Mouse (Mus musculus) v-Abl transformed pro-B cells (cell line): ENCODE results near the gene Sass6.
"Not testable (repeated sequence)": the region's sequence is repeated elsewhere in the genome, so short reads cannot be mapped to it uniquely, and the experiment has no call there.

Source experiments
- in situ Hi-C, 2 experiments: fragments of 400-800 bp; cut with MboI; formaldehyde crosslinking; loops; one replicate each; pipeline ENCODE4 v1.15.1; 2025; ENCODE audit not compliant: unreplicated experiment in 2 of 2

Gene Sass6

DNA sequence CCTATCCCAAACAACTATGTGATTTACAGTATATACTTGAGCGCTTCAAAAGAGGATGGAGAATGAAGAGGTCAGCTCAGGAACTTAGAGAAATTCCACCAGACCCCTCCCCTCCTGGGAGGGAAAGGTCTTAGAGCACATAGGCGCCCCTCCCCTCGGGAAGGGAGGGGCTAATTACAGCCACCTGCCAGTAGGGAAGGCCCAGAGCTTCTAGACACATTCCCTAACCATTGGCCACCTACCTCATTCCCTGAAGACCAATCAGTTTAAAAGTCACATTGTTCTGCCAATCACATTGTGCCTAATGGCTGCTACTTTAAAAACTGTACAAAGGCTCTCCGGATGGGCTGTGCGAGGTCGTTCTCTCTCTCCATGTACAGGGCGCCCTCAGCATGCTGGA, 27.9 kb downstream of the Sass6 start:
- in situ Hi-C loops, result no loop called here

DNA sequence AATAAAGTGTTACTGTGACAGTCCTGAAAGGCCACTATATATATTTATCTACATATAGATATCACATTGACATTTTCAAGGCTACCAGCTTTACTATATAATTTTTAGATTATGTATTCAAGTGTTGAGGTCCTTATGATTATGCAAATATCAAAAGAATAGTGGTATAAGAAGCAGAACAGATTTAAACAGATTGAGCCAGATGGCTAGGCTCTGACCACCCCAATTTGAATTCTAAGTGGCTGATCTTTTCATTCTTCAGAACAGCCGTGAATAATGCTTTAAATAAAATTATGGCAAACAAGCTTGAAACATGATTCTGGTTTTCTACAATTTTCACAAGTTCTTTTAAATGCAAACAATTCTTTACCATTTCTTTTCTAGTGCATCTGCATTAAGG, 36.7 kb downstream of the Sass6 start:
- in situ Hi-C loops, result no loop called here

DNA sequence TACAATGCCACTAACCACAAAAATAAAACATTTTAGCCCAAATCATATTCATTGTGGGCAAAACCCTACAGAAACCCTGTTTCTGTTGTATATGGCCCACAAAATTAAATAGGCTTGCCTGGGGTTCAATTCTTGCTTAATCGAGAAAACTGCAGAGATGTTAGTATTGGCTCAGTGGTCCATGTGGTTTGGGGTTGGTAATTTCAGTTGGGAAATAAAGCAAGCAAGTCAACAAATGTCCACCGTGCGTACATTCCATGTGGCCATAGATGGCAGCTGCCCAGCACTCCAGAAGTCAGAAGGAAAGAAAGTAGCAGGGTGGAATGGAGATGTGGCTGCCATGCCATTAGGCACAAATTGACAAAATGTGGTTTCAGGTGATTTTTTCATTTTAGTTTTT, 38.2 kb downstream of the Sass6 start:
- in situ Hi-C loops, result no loop called here

DNA sequence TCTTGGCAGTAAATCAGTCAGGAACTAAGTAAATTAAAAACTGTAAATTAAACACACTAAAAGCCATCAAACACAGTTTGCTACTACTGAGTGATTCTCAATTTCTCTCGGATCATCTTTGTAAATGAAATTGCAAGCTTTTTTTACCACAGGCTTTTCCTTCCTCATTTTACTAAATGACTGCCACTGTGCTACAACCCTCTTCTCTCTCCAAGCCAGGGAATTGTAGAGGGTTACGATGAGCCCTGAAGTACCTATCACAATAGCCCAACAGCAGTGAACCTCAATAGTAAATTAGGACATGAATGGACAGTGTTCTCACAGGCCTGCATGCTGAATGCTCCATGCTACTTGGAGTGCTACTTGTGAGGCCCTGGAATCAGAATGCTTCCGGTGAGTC, 39.3 kb downstream of the Sass6 start:
- in situ Hi-C loops, result no loop called here

DNA sequence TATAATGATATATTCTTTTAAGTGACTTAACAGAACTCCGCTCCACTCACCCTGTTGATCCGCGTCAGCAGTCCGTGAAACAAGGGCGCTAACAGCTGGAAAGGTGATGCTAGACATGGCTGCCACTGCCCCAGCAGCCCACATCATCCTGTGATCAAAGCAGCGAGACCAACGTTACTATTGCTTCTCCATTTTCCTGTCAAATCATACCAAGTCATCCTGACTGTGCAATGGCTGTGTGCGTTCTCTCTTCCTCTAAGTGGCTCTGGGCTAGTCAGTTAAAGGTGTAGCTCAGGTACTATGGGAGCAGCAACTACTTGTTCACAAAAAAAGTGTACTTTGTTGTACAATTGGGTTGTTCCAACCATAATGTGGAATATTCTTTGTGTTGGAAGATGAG, 40.1 kb downstream of the Sass6 start:
- in situ Hi-C loops, result no loop called here

DNA sequence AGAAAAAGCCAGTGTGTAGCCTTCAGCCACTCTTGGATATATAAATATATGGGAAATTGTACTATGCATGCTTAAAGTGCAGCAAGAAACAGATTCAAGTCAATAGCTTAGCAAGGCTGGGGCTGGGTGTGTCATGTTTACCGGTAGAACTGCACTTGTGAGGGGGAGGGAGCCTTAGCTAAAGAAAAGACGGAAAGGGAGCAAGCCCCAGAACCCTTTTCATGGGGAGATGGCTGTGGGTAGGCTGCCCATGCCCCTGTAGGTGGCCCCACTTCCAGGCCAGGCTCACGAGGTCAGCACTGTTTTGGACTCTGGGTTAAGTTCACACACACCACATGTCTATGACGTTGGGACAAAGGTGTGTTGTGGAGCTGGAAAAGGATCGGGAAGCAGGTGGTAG, 41.0 kb downstream of the Sass6 start:
- in situ Hi-C loops, result no loop called here

DNA sequence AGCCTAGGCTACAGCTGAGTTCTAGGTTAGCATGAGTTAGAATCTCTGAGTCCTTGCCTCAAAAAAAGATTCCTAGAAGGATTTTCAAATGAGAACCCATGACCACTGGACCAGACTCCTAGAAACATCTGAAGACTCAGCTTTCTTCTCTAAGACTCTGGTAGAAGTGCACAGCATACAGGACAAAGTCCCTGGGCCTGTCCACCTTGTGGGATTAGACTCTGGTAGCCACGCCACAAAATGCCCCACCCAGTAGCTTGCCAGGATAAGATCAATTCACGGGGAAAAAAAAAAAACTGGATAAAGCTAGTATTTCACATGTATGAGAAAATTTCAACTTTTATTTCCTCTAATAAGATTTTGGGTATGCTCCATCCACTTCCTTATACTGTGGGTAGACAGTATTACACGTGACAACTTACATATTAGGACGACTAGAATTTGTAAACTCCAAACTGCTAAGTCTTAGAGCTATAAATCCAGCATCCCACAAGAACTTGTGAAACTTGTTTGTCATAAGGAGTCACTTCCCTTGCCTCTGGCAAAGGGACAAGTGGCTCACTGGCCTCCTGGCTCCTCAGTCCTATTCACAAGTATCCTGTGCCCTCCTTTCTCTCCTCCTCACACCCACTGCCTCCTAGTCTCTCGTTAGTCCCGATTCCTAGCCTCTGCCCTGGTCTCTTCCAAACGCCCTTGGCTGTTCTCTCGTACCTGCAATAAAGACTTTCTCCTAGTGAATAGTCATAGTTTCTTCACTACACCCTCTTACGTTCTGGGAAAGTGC, 43.1 kb downstream of the Sass6 start:
- in situ Hi-C loops, result no loop called here

DNA sequence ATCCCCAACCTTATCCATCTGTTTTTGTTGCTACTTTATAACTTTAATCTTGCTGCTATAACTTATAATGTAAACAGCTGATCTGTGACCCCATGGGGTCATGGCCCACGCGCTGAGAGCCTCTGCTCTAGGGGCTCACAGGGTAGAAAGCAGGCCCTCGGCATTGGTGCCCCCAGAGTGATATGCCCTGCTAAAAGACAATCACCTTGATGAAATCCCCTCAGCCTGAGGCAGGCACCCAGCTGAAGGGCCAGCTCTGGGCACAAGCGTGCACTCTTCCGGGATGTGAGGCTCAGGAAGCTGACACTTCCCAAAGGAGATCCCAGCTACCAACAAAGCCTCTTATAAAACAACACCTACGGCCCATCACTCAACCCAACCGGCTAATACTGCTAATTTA, 43.8 kb downstream of the Sass6 start:
- in situ Hi-C loops, result no loop called here

DNA sequence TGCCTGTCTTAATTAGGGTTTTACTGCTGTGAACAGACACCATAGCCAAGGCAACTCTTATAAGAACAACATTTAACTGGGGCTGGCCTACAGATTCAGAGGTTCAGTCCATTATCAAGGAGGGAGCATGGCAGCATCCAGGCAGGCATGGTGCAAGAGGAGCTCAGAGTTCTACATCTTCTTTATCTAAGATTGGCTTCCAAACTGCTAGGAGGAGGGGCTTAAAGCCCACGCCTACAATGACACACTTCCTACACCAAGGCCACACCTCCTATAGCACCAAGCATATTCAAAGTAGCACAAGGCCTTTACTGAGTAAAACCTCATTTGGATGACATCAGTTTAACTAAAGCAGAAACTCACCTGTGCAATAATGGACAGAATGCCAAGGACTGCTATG, 45.2 kb downstream of the Sass6 start:
- in situ Hi-C loops, result no loop called here

DNA sequence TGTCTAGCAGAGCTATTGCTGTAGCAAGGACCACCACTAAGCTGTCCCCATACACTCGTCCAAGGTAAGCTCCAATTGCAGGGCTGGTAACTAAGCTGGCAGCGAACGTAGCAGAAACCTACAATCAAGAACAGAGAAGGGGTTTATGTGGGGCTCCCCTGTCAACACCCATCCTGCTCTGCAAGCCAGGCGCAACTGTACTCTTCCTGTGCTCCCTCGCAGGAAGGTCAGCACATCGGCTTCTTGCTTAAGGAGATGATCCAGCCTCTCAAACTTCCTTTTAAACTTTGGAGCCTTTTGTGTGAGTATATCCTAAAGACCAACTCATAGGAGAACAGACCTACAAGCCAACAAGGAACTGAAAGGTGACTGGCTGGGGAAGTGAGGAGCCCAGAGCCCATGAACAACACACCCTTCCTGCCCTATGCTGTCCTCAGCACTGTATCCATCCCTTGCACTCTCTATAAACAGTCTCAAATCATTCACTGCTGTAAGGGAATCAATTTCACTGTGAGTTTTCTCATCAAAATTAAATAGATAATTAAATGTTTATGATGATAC, 47.1 kb downstream of the Sass6 start:
- in situ Hi-C loops, result no loop called here

DNA sequence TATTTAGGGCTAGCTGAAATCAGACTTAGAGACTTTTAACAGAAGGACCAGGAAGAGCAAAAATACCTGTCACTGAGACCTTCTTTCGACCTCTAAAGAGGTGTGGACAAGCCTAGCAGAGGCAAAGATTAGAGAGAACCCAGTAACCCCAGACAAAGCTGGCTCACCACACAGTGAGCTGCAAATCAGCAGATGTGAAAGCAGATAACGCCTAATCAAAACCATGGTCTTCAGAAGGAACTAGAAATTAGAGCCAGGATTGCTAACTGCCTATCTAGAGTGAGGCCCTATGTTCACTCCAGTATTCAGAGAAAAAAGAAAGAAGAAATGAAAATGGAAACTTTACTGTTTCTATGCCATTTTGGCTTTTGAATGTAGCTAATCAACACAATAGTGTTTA, 47.6 kb downstream of the Sass6 start:
- in situ Hi-C loops, result no loop called here

DNA sequence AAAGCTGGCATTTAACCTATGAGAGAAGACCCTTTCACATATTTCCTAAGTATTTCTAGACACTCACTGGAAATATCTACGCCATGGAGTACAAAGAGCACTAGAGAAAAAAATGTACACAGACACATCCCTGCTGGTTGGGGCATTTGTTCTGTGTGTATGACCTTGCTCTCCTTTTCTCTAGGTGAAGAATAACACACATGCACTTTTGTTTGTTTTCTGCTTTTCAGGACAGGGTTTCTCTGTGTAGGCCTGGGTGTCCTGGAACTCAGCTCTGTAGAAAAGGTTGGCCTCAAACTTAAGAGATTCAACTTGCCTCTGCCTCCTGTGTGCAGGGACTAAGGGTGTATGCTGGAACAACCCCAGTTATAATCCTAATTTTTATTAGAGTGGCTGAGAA, 51.6 kb downstream of the Sass6 start:
- in situ Hi-C loops, result no loop called here

DNA sequence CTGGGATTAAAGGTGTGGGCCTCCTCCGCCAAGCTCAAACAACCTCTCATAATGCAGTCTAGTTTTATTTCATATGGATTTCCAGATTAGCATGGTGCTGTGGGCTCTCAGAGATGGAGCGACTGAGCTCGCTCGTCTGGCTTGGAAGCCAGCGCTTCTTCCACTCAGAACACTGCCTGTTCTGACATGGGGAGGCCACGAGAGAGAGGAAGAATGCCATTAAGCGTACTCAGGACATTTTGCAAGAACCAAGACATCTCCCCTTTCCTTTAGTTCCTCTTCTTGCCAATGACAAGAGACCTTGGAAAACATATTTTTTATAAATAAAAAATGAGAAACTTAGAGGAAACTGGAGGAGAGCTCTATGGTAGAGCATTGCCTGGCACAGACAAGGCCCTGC, 54.0 kb downstream of the Sass6 start:
- in situ Hi-C loops, result no loop called here

DNA sequence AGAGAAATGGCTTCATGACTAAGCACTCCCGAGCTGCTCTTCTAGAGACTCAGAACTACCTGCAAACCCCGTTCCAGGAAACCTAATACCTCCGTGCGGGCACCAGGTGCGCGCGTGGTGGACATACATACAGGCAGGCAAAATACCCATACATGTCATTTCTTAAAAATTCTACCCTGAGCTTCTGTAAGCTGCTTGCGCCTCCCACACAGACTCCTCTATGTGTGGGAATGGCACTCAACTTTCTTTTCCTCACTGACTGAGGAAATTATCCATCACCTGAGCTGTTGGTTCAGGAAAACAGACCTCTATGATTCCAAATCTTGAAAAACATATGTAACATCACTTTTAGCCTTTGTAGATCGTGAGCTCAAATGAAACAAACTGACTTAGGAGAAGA, 55.9 kb downstream of the Sass6 start:
- in situ Hi-C loops, result no loop called here

DNA sequence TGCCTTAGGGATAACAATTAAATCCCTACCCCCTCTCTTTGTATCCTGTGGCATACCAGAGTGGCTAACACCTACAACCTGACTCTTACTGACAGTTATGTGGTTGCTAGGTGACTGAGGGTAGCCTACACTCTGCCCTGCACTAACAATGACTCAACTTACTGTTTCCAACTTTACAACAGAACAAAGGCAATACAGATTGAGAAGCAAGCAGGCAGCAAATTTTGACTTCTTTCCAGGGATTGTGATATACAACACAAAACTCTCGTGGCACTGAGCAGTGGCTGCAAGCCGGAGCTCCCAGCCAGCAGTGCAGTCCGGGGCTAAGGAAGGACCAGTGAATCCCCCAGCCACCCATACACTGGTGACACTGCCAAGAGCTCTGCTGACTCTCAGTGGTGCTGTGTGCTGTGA, 57.3 kb downstream of the Sass6 start:
- in situ Hi-C loops, result no loop called here

DNA sequence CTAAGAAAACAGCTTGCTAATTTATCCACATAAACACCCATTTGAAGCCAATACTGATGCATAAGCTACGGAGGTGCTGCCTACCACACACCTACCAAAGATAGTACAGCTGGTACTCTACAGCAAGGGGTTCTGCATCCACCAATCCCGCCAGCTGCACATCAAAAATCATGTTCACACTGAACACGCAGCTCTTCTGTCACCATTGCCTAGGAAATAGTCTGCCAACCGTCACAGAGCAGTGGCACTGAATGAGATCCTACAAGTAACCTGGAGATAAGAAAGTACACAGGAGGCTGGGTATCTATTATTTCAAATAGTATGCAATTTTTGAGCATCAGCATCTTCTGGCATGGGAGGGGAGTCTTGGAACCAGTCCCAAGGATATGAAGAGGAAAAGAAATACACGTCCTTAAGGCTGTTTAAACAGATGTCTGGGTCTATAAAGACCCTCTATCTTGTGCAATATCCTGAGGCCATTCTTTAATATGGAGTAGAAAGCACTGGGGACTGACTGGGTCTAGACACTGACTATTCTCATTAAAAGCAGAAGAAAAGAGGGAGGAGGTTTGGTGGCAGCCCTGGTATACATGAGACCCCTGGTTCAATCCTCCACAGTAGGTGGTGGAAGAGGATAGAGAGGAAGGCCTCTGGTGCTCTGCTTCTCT, 58.6 kb downstream of the Sass6 start:
- in situ Hi-C loops, result no loop called here

DNA sequence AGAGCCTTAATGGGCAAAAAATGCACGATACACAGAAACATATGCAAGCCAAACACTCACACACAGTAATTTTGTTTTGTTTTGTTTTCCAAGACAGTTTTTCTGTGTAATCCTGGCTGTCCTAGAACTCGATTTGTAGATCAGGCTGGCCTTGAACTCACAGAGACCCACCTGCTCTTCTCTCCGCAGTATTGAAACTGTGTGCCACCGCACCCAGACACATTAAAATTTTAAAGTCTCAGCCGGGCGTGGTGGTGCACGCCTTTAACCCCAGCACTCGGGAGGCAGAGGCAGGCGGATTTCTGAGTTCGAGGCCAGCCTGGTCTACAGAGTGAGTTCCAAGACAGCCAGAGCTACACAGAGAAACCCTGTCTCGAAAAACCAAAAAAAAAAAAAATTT, 59.3 kb downstream of the Sass6 start:
- in situ Hi-C loops, result not testable (repeated sequence)

DNA sequence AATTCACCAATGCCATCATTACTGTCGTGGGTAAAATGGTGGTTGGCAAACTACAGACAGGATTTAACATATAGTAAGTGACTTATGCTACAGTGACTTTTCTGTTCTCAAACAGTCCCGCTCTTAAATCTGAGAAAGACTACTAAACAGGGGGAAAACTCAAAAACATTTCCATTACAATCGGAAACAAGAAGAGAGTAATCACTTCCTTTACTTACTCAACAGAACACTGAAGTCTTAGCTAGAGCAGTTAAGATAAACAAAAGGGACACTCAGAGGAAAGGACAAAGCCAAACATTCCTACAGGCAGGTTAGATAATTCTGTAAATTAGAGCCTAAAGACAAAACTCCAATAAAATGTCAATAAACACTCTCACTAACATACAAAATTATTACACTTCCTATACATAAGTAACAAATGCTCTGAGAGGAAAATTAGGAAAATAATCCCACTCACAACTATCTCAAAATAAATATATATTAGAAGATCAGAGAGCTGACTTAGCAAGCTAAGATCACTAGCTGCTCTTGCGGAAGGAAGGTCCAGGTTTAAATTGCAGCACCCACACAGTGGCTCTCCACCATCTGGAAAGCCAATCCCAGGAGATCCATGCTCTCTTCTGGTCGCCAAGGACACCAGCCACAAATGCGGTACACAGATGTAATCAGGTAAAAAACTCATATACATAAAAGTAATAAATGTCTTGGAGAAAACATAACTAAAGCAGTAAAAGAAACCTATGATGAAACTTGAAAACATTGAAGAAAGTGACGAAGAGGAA, 61.6 kb downstream of the Sass6 start:
- in situ Hi-C loops, result no loop called here

DNA sequence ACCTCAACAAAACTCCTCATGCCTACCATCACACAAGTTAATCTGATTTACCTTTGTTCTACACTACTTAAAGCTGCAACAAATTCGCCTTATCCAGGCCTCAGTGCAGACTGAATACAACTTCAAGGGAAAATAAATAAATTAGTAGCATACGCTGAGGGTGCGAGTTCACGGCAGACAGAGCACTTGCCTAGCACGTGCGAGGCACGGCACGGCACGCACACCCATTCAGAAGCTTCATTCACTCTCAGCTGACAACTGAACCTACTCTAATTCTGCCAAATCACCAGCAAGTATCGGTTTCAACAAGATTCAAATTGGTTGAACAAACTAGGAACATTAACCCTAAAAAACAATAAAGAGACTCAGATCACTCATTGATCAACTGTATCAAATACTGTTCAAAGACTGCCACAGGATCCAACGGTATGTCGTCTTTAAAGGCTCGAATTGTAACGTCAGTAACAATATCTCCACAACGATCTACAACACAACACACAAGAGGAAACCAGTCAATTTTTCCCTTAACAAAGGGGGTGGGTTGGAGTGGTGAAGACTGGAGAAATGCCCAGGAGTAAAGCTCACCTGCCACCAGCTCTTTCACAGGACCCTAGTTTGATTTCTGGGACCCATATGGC, 64.3 kb downstream of the Sass6 start:
- in situ Hi-C loops, result no loop called here

DNA sequence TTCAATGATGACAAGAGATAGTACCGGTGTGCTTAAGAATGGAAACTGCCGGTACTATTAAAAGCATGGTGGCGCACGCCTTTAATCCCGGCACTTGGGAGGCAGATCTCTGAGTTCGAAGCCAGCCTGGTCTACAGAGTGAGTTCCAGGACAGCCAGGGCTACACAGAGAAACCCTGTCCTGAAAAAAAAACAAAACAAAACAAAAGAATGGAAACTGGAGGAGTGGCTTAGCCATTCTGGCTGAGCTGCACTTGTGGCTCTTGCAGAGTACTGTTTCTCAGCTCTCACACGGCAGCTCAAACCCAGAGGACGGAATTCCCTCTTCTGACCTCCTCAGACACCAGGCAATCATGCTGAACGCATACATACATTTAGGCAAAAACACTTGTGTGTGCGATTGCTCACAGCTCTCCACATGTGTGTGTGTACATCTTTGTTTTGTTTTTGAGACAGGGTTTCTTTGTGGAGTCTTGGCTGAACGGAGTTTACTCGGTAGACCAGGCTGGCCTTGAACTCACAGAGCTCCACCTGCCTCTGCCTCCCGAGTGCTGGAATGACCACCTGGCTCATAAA, 65.2 kb downstream of the Sass6 start:
- in situ Hi-C loops, result loop anchor here in 1 of 2 experiments (5.0 kb wide), 1 partner anchor 63 kb away; no protein-coding TSS in a partner anchor
